Mouse (Mus musculus) left cerebral cortex, postnatal 10 days (tissue): ENCODE data around the gene Inafm1. TPM values are rescaled to one million over a fixed set of nuclear protein-coding genes. Genes with fewer than 3 reads are reported as not detected.
A peak's percentile ranks its signal among the peaks of the same experiment; 100 is the strongest.
"Not testable (repeated sequence)": the region's sequence is repeated elsewhere in the genome, so short reads cannot be mapped to it uniquely, and the experiment has no call there.

Experiments used
- DNase-seq, 2 experiments: peaks; one replicate each; pipeline ENCODE4 v3.0.0; 2021 to 2022; ENCODE audit warnings: low spot score in 2 of 2, mixed read lengths in 1 of 2; ENCODE audit errors: extremely low spot score in 1 of 2
- intact Hi-C: fragments of 180-260 bp; cut with DNase I; formaldehyde crosslinking; loops from one replicate; pipeline ENCODE4 v1.15.1; 2025
- total RNA-seq, 2 experiments: library from RNA; stranded (reverse); gene quantifications; 2 replicates each; pipeline ENCODE4 v1.2.3; 2021

Inafm1 gene
- 10 to 100 TPM; 33.0 to 35.6 TPM for total RNA-seq

GRCm38 (mm10) chr7:16273081-16273765 is at the start of gene Inafm1:
TSS of gene Inafm1 (minus strand) at chr7:16273617.
- peak; percentile 84 to 94 for DNase-seq
- intact Hi-C loops, result no loop called here

- intact Hi-C loops, result no loop called here
- DNase-seq, result no peak
Observed at GRCm38 (mm10) chr7:16320479-16320878, 47.1 kb upstream of the Inafm1 start.

- no peak for DNase-seq
- intact Hi-C loops, result no loop called here
Observed at GRCm38 (mm10) chr7:16319216-16319615, 45.8 kb upstream of the Inafm1 start.

GRCm38 (mm10) chr7:16317094-16317493 is 43.7 kb upstream of the Inafm1 start:
- intact Hi-C loops, result no loop called here
- no peak for DNase-seq

- DNase-seq, result no peak
- intact Hi-C loops, result no loop called here
Observed at GRCm38 (mm10) chr7:16315222-16315759, 41.9 kb upstream of the Inafm1 start.

- no peak for DNase-seq
- intact Hi-C loops, result no loop called here
Observed at GRCm38 (mm10) chr7:16314221-16314775, 40.9 kb upstream of the Inafm1 start.

GRCm38 (mm10) chr7:16313481-16314220 is 40.2 kb upstream of the Inafm1 start:
- DNase-seq, result peak; percentile 55 to 91
- intact Hi-C loops, result no loop called here

- peak; percentile 24 to 91 for DNase-seq
Observed at GRCm38 (mm10) chr7:16312672-16313311, 39.4 kb upstream of the Inafm1 start.

GRCm38 (mm10) chr7:16312011-16312671 is 38.7 kb upstream of the Inafm1 start:
- intact Hi-C loops, result no loop called here
- DNase-seq, result peak in 1 of 2 experiments; percentile 70

More at GRCm38 (mm10) chr7:16312672-16313311, 39.4 kb upstream of the Inafm1 start:
- intact Hi-C loops, result no loop called here

GRCm38 (mm10) chr7:16311453-16312004 is 38.1 kb upstream of the Inafm1 start:
- peak in 1 of 2 experiments; percentile 58 for DNase-seq
- intact Hi-C loops, result loop anchor here (2.0 kb wide), 1 partner anchor 15 kb away; no protein-coding TSS in a partner anchor

GRCm38 (mm10) chr7:16310521-16311452 is 37.4 kb upstream of the Inafm1 start:
- peak; percentile 44 to 73 for DNase-seq
- intact Hi-C loops, result loop anchor here (2.0 kb wide), 1 partner anchor 14 kb away; no protein-coding TSS in a partner anchor

GRCm38 (mm10) chr7:16310020-16310520 is 36.7 kb upstream of the Inafm1 start:
- intact Hi-C loops, result loop anchor here (2.0 kb wide), 1 partner anchor 13 kb away; no protein-coding TSS in a partner anchor
- peak; percentile 43 to 89 for DNase-seq

GRCm38 (mm10) chr7:16309318-16310019 is 36.1 kb upstream of the Inafm1 start:
- intact Hi-C loops, result loop anchor here (2.0 kb wide), 1 partner anchor 13 kb away; no protein-coding TSS in a partner anchor
- DNase-seq, result peak in 1 of 2 experiments; percentile 94

GRCm38 (mm10) chr7:16308555-16309317 is 35.3 kb upstream of the Inafm1 start:
- intact Hi-C loops, result no loop called here
- no peak for DNase-seq

- intact Hi-C loops, DNase-seq: not testable (repeated sequence)
Observed at GRCm38 (mm10) chr7:16308093-16308492, 34.7 kb upstream of the Inafm1 start, which contains the start of gene Bbc3. TSS of gene Bbc3 (plus strand) at chr7:16308393.
